Mouse (Mus musculus): ENCODE measurements at regions not wholly inside any gene's neighbourhood (a gene's known extent, or its start where the extent isn't known, plus 50 kb on each side); places are given as distances from the start of the nearest gene placed in this dataset.

DNA sequence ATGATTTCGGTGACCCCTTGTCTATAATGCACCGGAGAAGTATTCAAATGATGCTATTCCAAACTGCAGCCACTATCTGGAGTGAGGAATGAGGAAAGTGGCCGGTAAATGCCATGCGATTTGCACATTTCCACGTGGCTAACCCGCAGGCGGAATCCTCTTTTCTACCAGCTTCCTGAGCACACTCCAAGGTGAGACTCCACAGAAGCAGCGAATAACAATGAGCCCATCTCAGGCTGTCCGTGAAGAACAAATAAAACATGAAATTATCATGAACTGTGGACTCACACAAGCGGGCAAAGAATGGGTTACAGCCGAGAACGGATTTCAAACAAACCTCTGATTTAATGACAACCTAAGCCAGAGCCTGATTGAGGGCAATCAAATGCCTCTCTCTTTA, 279.7 kb upstream of the Sash1 start:
- no peak for TF ChIP-seq CTCF (IDR thresholded peaks at IDR 0.05)
- no peak for TF ChIP-seq POLR2A (IDR thresholded peaks at IDR 0.05; ENCODE audit: insufficient read depth, low read depth, low read length)
- no peak for TF ChIP-seq EP300 (IDR thresholded peaks at IDR 0.05; ENCODE audit: insufficient read depth, low read depth, low read length)

Data from heart, adult 2 months (tissue).